Mouse (Mus musculus): ENCODE measurements at regions not wholly inside any gene's neighbourhood (a gene's known extent, or its start where the extent isn't known, plus 50 kb on each side); places are given as distances from the start of the nearest gene placed in this dataset.

DNA sequence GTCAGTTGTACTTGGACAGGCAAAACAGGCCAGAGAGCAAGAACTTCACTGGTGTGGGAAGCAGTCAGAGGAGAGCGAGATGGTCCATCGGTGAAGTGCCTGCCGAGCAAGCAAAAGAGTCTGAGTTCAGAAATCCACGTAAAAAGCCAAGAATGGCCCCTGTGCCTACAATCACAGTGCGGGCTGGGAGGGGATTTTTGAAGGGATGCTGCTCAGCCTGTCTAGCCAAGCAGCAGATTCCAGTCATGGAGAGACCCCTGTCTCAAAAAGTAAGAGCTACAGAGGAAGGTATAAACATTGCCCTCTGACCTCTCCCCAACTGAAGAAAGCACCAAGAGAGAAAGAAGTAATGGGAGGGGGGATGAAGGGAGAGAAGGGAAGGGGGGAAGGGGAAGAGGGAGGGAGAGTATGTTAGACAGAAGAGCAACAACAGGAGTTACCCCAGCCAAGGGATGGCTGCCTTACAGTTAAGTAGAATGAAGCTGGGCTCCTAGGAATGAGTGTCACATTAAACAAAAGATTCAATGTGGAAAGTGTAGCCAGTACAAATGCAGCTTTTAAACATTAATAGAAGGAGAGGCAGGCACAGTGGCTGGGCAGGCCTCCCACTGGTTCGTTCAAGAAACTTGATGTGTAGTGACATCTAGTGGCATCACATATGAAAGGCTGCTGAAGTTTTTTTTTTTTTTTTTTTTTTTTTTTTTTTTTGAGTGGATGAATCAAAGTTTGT, 130.2 kb downstream of the Srek1 start:
- Histone ChIP-seq H3K36me3 (ENCODE audit: control insufficient read depth, insufficient read depth, low read length) (no peaks in the 10 kb centered on the region), H3K4me3 (ENCODE audit: control insufficient read depth, insufficient read depth, low read length) (no peak overlapping the region), H3K27ac (ENCODE audit: control insufficient read depth, insufficient read depth, low read length) (no peak overlapping the region), H3K27me3 (ENCODE audit: control insufficient read depth, insufficient read depth, low read length) (no peaks in the 10 kb centered on the region), H3K4me1 (replicated peaks; ENCODE audit: control insufficient read depth, insufficient read depth, low read length) (no peaks in the 10 kb centered on the region)
- 75% methylated on average over 6 of the region's 6 CpGs for WGBS
- DNase-seq, result no peak
- TF ChIP-seq POLR2A (IDR thresholded peaks at IDR 0.05; ENCODE audit: control insufficient read depth, extremely low read depth, insufficient read depth, low read length, poor library complexity) (no peak), CTCF (IDR thresholded peaks at IDR 0.05; ENCODE audit: borderline replicate concordance, control insufficient read depth, extremely low read depth, insufficient read depth, low read length, poor library complexity) (no peak)

DNA sequence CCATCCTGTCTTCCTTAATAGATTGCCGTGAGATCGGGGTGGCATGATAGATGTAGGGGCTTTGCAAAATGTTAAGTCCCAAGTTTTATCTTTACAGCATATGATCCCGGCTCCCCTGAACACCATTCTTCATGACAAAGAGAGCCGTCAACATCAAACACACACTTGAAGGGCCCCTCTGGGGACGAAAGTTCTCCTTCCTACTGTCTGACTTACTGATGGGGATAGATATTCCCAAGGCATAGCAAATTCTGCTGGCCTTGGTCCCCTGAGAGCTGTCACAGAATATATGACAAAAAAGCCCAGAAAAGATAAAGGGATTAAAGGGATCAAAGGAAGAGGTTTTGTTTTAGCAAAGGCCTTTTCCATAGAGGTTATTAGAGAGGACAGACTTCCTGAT, 130.9 kb downstream of the Srek1 start:
- Histone ChIP-seq H3K36me3 (ENCODE audit: control insufficient read depth, insufficient read depth, low read length) (no peaks in the 10 kb centered on the region), H3K27me3 (ENCODE audit: control insufficient read depth, insufficient read depth, low read length) (no peaks in the 10 kb centered on the region), H3K4me3 (ENCODE audit: control insufficient read depth, insufficient read depth, low read length) (no peak overlapping the region), H3K27ac (ENCODE audit: control insufficient read depth, insufficient read depth, low read length) (no peak overlapping the region), H3K4me1 (replicated peaks; ENCODE audit: control insufficient read depth, insufficient read depth, low read length) (no peaks in the 10 kb centered on the region)
- 86% methylated on average over 5 of the region's 5 CpGs for WGBS
- no peak for DNase-seq
- no peak for TF ChIP-seq CTCF (IDR thresholded peaks at IDR 0.05; ENCODE audit: borderline replicate concordance, control insufficient read depth, extremely low read depth, insufficient read depth, low read length, poor library complexity)
- no peak for TF ChIP-seq POLR2A (IDR thresholded peaks at IDR 0.05; ENCODE audit: control insufficient read depth, extremely low read depth, insufficient read depth, low read length, poor library complexity)

DNA sequence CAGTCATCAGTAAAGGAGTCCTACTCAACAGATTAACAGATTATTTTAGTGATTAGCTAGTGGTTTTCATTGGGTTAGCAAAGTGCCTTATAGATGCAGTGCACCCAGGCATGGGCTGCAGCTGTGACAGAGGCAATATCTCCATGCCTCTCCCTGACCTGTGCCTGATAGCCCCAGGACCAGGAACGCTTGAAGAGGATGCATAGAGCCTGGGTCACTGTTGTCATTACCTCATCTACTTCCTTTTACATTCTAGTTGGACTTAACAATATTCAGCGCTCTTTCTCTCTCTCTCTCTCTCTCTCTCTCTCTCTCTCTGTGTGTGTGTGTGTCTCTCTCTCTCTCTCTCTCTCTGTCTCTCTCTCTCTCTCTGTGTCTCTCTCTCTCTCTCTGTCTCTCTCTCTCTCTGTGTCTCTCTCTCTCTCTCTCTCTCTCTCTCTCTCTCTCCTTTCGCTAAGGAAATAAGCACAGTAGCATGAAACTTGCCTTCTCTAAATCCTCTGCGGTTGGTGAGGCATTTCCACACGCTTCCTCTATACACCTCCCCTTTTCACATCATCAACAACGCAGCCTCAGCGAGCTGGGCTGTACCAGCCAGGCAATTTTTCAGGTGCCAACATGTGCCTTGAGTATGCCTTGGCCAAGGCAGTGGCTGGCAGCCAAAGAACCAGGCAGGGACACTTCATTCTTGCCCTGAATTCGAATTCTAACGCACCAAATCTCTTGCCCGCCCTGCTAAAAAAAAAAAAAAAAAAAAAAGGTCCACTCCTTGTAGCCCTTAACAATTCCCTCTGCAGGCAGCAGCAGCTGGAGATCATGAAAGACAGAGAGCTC, 131.6 kb downstream of the Srek1 start:
- DNase-seq, result no peak
- no peaks in the 10 kb centered on the region for H3K4me1 ChIP-seq (replicated peaks; ENCODE audit: control insufficient read depth, insufficient read depth, low read length)
- H3K4me3 ChIP-seq (ENCODE audit: control insufficient read depth, insufficient read depth, low read length), result no peak overlapping the region
- 55% methylated on average over 10 of the region's 10 CpGs for WGBS
- no peaks in the 10 kb centered on the region for H3K36me3 ChIP-seq (ENCODE audit: control insufficient read depth, insufficient read depth, low read length)
- TF ChIP-seq CTCF (IDR thresholded peaks at IDR 0.05; ENCODE audit: borderline replicate concordance, control insufficient read depth, extremely low read depth, insufficient read depth, low read length, poor library complexity) (no peak), POLR2A (IDR thresholded peaks at IDR 0.05; ENCODE audit: control insufficient read depth, extremely low read depth, insufficient read depth, low read length, poor library complexity) (no peak)
- no peak overlapping the region for H3K27ac ChIP-seq (ENCODE audit: control insufficient read depth, insufficient read depth, low read length)
- H3K27me3 ChIP-seq (ENCODE audit: control insufficient read depth, insufficient read depth, low read length), result no peaks in the 10 kb centered on the region

DNA sequence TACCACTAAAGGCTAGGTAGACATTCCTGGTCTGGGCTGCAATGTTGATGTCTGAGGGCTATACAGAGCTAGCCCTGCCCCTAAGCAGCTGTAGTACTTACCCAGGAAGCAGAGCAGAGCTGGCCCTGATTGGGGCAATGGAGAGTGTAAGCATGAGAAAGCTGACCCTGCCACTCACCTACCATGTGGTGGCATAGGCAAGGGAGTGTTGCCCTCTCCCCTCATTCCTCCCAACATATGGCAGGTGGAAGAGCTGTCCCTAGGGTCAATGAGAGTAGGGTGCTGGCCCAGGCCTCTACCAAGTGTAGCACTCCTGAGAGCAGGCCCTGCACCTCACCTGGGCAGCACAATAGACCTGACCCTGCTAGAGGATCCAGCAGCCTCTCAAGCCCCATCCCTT, 136.4 kb downstream of the Srek1 start:
- Histone ChIP-seq H3K36me3 (ENCODE audit: control insufficient read depth, insufficient read depth, low read length) (no peaks in the 10 kb centered on the region), H3K4me1 (replicated peaks; ENCODE audit: control insufficient read depth, insufficient read depth, low read length) (no peaks in the 10 kb centered on the region), H3K27ac (ENCODE audit: control insufficient read depth, insufficient read depth, low read length) (no peak overlapping the region), H3K4me3 (ENCODE audit: control insufficient read depth, insufficient read depth, low read length) (no peak overlapping the region), H3K27me3 (ENCODE audit: control insufficient read depth, insufficient read depth, low read length) (no peaks in the 10 kb centered on the region)
- no peak for TF ChIP-seq POLR2A (IDR thresholded peaks at IDR 0.05; ENCODE audit: control insufficient read depth, extremely low read depth, insufficient read depth, low read length, poor library complexity)
- no peak for TF ChIP-seq CTCF (IDR thresholded peaks at IDR 0.05; ENCODE audit: borderline replicate concordance, control insufficient read depth, extremely low read depth, insufficient read depth, low read length, poor library complexity)
- no peak for DNase-seq

DNA sequence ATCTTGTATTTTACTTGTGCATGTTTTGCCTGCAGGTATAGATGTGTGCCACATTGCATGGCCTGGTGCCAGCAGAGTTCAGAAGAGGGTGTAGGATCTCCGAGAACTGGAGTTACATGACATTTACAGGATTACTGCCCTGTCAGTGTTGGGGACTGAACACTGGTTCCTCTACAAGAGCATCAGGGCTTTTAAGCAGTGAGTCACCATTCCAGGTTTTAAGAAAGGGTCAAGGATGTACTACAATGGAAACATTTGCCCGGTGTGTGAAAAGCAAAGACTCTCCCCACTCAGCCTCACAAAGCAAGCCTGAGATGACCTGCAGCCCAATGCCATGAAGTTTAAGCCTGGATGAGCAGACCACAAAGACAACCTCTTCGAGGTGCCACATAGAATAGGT, 137.0 kb downstream of the Srek1 start:
- no peaks in the 10 kb centered on the region for H3K4me1 ChIP-seq (replicated peaks; ENCODE audit: control insufficient read depth, insufficient read depth, low read length)
- H3K36me3 ChIP-seq (ENCODE audit: control insufficient read depth, insufficient read depth, low read length), result no peaks in the 10 kb centered on the region
- whole genome bisulfite sequencing, result 87% methylated on average over 3 of the region's 3 CpGs
- no peak for DNase-seq
- no peak overlapping the region for H3K4me3 ChIP-seq (ENCODE audit: control insufficient read depth, insufficient read depth, low read length)
- no peaks in the 10 kb centered on the region for H3K27me3 ChIP-seq (ENCODE audit: control insufficient read depth, insufficient read depth, low read length)
- no peak overlapping the region for H3K27ac ChIP-seq (ENCODE audit: control insufficient read depth, insufficient read depth, low read length)
- TF ChIP-seq POLR2A (IDR thresholded peaks at IDR 0.05; ENCODE audit: control insufficient read depth, extremely low read depth, insufficient read depth, low read length, poor library complexity), result no peak
- TF ChIP-seq CTCF (IDR thresholded peaks at IDR 0.05; ENCODE audit: borderline replicate concordance, control insufficient read depth, extremely low read depth, insufficient read depth, low read length, poor library complexity), result no peak

DNA sequence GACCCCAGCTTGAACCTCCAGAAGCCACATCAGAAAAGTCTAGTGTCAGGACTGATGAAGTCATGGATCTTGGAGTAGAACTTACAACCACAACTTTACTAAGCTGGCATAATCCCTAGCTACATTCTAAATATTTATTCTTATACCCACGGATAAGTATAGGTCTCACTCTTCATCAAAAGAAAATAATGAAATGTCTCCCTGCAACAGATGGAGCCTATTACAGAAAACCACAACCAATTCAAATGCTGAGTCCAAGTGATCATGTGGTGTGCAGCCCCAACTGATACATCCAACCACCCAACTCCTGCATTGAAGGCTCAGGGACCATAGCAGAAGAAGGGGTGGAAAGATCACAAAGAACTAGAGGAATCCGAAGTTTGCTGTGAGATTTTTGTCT, 137.8 kb downstream of the Srek1 start:
- H3K27ac ChIP-seq (ENCODE audit: control insufficient read depth, insufficient read depth, low read length), result no peak overlapping the region
- H3K36me3 ChIP-seq (ENCODE audit: control insufficient read depth, insufficient read depth, low read length), result no peaks in the 10 kb centered on the region
- DNase-seq, result no peak
- WGBS, result 85% methylated on average over 2 of the region's 2 CpGs
- TF ChIP-seq POLR2A (IDR thresholded peaks at IDR 0.05; ENCODE audit: control insufficient read depth, extremely low read depth, insufficient read depth, low read length, poor library complexity) (no peak), CTCF (IDR thresholded peaks at IDR 0.05; ENCODE audit: borderline replicate concordance, control insufficient read depth, extremely low read depth, insufficient read depth, low read length, poor library complexity) (no peak)
- no peaks in the 10 kb centered on the region for H3K4me1 ChIP-seq (replicated peaks; ENCODE audit: control insufficient read depth, insufficient read depth, low read length)
- H3K4me3 ChIP-seq (ENCODE audit: control insufficient read depth, insufficient read depth, low read length), result no peak overlapping the region
- H3K27me3 ChIP-seq (ENCODE audit: control insufficient read depth, insufficient read depth, low read length), result no peaks in the 10 kb centered on the region
